Mouse (Mus musculus) kidney, adult 8-10 months (tissue): ENCODE results near the gene Vamp8.
A peak's percentile ranks its signal among the peaks of the same experiment; 100 is the strongest.

Experiments
- DNase-seq, 2 experiments: peaks; one replicate each; pipeline ENCODE4 v3.0.0; 2022

Gene Vamp8

DNA sequence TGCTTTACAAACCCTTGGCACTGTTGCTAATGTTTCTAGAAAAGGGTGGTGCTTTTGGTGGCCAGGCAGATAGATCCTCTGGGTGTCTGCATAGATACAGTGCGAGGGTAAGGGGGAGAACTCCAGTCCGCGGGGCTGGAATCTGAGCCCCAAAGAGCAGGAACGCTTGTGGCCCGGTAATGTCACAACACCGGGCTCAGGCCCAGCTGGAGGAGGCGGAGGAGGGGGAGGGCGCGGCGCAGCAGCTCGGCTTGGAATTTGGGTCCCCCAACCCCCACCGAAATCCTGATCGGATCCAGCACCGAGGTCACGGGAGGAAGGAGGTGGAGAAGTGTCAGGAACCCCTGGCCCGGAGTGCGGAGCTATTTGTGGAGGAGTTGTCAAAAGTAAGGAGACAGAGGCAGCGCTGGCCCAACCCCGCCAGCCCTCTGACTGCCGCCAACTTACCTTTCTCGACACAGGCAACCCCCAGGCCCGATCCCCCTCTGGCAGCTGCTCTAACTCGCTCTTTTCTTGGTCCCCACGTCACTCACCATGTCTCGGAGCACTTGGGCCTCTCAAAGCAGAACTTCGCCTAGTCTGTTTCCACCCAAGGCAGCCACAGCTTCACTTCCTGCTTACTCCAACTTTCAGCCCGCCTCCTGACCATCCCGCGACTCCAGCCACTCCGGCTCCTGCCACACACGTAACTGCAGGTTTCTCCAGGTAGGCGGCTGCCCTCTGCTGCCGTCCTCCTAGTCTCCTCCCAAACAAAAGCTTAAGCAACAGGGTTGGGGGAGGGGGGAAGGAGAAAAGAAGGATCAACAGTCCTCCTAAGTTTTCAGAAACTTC, at the start of gene Vamp8:
Gene Vamp8 (minus strand): TSS at position 763 of the 831 bp plus-strand sequence.
- peak; percentile 90 to 94 for DNase-seq

DNA sequence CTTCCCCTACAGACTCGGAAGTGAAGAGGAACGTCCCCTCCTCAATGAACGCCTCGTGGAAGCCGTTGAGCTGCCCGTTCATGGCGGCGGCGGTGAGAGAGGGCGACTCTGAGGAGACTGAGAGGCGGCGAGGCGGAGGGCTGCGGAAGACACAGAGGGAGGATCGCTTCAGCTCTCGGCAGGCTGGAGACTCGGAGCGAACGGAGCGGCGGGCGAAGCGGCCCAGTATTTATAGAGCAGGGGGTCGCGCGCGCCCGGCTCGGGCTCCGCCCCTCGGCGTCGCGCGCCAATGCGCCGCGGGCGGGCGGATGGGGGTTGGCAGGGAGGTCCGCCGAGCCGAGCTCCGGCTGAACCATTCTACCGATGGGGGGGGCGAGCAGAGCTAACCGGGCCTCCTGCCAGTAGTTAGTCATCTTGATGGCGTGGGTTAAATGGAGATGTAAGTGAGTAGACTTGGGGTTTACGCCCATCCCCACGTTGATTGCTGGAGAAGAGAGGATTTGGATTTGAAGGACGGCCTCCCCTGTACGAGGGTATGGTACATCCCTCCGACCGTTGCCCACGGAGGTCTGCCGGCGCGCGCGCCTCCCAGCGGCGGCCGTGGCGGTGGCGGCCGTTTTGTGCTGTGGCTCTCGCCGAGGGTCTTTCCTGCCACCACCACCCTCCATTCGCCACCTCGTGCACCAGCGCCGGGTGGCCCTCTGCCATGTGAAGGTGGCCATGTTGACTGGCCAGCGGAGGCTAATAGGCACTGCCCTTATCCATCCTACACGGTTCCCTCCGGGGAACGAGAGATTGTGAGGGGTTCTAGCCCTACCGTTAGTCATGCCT, 49.1 kb upstream of the Vamp8 start, which contains the start of gene Mat2a:
Gene Mat2a (minus strand): TSS at position 204 of the 831 bp plus-strand sequence.
- peak; percentile 92 to 95 for DNase-seq

DNA sequence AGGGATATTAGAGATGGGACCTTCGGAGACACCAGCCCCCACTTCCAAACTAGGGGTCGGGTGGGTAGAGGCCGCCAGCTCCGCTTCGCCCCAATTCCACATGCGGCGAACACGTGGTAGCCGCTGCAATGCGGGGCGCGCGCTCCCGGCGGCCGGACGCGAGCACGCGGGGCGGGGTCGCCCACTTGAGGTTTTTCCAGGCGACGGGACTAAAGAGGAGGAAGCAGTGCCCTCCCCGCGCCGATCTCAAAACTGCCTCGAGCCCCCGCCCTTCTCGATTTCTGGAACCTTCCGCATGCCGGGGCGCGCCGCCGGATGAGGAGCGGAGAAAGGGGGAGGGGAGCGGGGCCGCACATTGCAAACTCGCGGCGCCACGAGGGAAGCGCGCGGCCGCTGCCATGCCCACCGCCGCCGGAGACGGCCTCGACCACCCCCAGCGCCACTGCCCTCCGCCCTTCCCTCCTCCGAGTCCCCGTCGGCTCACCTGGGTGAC, 48.4 kb upstream of the Vamp8 start:
- DNase-seq: peak; percentile 89 to 90

DNA sequence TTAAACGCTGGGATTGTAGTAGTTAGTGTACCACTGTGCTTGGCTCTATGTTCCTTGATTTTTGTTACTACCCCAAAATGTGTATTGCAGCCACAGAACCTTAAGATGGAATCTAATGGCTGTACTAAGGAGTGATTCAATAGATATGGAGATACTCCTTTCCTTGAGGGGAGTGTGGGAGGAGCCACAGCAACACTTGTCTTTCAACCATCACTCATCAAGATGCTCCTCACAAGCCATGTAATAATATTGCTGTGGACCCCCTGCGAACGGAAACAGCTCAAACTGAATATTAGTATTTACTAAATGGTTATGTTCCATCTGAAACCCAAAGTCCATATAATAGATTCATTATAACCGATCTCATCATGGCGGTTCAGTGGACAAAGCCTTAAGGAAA, 47.7 kb upstream of the Vamp8 start:
- no peak for DNase-seq

DNA sequence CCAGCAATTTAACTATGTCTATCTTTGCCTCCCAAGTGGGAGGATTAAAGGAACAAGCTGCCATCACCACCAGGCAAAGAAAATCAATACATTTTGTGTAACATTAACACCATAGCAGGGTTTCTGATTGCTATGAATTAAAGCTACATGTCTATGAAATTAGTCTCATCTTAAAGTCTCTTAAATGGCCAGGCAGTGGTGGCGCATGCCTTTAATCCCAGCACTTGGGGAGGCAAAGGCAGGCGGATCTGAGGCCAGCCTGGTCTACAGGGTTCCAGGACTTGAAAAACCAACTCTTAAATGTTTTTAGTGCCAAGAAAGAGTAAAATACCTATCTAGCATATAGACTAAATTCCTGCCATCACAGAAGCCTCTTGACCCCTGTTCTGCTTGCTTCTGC, 41.6 kb upstream of the Vamp8 start:
- DNase-seq: no peak

DNA sequence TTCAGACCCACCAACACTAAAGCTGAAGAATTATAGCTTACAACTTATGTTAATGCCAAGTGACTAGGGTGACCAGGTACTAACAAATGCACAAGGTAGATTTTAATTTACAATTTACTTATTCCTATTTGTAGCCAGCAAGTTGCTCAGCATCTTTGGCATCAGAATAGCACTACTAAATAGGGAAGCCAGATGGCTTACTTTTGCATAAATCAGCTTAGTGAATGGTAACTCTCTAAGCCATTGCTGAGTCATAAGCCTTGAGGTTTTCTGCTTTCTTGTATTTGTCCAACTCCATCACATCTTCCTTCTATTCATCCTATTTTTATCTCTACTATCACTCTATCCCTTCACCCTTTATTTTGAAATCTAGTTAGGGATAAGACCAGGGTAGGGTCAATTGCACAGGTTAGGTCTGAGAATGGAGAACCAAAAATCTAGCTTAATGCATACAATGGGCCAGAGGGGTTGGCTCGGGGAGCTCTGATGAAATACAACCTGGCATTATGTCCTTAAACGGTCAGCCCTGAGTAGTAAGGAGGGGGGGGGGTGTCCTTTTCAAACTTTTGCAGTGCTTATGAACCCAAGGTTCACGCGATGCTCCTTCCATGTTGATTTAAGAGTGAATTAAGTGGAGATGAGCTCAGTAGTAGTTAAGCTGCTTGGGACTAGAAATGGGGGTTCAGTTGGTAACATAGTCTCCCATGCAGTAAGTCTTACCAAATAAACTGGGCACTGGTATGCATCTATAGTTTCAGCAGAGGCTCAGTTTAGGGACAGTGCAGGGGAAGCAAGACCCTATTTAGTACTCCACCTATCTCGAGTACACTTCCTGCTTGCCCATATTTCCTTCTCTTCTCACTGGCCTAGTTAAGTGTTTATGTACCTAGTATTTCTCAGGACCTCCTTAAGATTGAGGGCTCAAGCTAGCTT, 40.8 kb upstream of the Vamp8 start:
- no peak for DNase-seq

DNA sequence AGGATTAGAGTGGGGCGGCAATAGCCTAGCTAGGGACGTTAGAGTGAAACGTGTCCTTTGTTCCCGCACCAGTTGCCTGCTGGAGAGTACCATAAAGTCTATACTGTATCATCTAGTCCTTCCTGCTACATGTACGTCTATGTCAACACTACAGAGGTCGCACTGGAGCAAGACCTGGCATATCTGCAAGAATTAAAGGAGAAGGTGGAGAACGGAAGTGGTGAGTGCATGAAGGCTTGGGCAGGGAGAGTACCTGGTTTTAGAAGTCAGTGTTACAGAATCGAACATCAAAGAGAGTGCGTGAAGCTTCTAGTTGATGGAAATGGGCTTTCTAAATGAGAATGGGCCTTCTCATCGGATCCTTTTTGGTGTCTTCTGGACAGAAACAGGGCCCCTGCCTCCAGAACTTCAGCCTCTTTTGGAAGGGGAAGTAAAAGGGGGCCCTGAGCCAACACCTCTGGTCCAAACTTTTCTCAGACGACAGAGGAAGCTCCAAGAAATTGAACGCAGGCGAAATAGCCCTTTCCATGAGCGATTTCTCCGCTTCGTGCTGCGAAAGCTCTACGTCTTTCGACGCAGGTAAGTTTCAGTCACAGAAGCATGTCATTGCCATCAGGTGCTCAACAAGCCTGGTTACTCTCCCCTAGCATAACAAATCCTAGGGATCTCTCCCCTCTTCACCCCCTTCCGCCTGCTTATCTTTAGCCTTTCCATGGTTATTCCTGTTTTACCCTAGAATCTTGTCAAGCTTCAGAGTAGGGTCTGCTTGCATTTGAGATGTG, 38.7 kb upstream of the Vamp8 start:
- DNase-seq: no peak

DNA sequence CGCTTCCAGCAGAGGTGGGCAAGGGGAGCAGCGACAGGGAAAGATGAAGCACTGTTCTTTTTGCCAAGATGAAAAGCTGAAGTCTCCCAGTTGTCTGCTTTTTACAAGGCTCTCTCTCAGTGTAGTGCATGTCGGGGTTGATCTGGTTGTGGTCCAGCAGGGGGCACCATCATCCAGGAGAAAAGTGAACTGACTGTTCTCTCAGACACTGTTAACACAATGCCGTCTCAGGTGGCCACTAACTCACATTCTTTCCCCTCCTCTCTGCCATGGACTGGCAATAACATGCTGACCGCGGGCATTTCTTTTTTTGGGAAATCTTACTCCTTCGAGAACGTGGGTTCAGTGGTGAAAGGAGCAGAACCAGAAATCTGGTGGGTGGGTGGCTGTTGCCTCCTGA, 37.5 kb upstream of the Vamp8 start:
- peak; percentile 68 to 86 for DNase-seq

DNA sequence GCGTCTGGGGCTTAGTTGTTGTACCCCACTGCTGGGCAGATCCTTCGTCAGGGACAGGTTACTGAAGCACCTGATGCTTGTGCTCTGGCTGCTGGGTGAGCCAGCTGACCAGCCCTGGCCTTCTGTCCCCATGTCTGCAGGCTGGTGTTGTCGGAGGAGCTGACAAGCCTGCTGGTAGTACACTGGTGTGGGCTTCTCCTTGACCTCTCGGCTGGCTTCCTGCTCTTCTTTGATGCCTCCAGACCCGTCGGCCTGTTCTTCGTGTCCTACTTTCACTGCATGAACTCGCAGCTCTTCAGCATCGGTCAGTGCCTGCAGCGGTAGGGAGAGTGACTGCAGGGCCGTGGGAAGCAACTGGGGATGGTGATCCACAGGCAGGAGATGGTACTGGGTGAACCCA, 35.1 kb upstream of the Vamp8 start:
- DNase-seq: no peak

DNA sequence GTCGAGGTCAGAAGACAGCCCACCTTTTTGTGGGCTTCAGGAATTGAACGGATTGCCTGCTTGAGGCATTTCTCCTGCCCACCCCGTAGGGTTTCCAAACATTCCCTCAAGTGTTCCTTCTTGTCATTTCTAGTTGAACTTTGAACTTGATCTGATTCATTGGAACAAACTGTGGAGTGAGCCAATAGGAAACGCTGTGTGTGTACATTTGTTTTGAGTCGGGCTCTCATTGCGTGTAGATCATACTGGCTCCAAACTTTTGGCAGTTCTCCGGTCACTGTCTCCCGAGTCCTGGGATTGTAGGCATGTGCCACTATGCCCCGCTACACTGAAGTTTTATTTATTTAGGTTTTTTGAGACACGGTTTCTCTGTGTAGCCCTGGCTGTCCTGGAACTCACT, 30.4 kb upstream of the Vamp8 start:
- DNase-seq: no peak

DNA sequence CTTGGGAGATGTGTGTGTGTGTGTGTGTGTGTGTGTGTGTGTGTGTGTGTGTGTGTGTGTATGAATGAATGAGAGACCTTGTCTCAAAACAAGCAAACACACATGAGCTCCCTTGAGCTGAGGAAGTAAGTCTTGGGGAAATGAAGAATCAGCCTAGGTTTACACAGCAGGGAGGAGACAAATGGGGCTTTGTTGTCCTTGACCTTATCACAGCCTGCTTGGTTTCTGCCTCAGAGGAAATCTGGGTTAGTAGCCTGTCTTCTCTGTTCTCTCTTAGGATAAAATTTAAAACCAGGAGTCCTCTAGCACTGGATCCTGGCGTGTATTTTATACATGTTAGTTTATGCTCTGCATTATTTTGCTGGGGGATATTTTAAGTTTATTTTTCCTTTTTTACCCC, 29.3 kb upstream of the Vamp8 start:
- no peak for DNase-seq

DNA sequence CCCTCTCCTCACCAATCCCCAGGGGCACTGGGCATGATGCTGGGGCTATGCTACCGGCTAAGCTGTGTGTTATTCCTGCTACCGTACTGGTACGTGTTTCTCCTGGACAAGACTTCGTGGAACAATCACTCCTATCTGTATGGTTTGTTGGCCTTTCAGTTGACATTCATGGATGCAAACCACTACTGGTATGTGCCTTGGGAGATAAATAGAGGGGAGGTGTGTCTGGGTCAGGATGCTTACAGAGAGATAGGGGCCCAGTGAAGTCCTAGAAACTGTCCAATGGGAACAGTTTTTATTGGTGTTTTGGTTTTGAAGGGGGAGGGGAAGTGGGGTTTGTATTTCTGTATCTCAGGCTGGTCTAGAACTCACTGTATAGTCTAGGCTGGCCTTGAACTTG, 27.8 kb upstream of the Vamp8 start:
- no peak for DNase-seq

DNA sequence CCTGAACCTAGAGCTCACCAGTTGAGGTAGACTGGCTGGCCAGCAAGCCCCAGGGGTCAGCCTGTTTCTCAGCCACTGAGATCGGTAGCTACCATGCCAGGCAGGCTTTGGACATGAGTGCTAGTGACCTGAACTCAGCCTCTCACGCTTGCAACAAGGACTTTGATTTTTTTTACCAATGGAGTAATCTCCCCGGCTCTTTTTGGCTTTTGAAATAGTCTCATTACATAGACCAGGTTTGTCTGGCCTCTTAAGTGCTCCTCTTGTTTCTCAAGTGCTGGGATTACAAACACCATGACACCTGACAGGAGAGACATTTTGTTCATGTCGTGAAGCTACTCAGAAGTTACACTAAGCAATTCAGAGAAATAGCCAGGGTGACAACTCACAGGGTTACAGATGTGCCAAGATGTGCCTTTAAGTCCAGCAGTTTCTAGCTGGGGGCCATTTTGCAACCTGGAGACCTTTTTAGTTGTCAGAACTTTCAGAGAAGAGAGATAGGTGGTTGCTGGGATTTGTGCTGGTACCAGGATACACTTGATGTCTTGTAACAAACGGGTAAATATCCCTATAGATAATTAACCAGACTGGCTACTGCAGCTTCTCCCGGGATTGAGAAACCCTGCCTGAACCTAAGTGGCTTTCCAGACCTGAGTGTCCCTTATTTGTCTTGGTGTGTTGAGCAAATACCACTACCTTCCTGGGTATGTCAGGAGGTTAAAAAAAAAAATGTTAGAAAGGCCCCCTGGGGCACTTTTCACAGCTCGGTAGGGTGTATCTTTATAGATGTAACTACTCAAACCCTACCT, 25.7 kb upstream of the Vamp8 start:
- no peak for DNase-seq

DNA sequence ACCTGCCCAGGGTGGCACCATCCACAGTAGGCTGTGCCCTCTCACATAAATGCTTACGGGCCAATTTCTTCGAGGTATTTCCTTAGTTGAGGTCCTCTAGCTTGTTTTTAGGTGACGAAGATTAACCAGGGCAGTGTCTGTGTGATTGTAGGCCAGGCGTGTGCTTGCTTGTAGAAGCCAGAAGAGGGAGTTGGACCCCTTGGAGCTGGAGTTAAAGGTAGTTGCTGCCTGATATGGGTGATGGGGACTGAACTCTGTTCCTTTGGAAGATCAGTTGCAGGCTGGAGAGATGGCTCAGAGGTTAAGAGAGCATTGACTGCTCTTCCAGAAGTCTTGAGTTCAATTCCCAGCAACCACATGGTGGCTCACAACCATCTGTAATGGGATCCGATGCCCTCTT, 24.7 kb upstream of the Vamp8 start:
- no peak for DNase-seq

DNA sequence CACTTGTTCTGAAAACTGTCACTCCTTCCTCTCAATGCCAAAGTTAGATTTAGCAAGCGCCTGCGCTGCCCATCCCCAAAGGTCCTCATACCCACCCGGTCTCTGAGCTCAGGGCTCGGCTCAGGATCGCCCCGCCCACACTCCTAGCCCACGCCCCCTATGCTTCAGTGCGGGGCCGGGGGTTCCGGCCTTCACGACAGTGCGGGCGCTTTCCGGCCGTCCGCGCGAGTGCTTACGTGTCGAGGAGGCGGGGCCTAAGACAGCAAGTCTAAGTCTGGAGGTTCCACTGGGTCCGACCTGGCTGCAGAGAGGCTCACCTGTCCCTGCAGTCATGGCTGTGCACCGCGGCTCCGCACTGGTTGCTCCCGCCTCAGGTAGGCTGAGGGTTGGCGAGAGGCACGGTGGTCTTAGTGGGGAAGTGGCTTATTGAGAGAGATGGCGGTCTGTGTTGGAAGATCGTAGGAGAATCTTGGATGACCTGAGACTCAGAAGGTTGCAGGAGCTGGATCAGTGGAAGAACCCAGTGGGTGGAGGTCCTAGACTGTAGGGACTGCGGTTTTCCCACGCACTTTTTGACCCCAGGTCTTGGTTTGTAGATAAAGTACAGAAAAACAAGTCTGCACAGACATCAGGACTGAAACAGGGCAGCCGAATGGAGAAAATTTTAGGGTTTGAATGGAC, 23.7 kb upstream of the Vamp8 start, which contains the start of gene Ggcx:
Gene Ggcx (plus strand): TSS at position 233 of the 681 bp plus-strand sequence.
- peak; percentile 96 to 97 for DNase-seq

DNA sequence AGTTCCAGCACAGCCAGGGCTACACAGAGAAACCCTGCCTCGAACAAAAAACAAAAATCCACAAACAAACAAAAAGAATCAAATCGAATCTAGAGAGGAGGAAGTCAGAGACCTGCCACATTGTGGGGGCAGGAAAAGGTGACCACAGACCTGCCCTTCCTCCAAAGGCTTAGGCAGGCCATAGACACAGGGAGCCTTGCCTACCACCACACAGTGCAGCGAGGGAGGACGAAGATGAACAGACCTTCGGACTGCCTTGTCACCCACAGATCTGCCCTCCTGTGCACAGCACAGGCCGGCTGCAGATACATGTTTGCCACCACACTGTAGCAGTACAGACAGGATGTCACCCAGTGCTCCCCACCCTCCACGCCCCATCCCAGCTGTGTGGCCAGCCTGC, 20.0 kb upstream of the Vamp8 start:
- DNase-seq: no peak

DNA sequence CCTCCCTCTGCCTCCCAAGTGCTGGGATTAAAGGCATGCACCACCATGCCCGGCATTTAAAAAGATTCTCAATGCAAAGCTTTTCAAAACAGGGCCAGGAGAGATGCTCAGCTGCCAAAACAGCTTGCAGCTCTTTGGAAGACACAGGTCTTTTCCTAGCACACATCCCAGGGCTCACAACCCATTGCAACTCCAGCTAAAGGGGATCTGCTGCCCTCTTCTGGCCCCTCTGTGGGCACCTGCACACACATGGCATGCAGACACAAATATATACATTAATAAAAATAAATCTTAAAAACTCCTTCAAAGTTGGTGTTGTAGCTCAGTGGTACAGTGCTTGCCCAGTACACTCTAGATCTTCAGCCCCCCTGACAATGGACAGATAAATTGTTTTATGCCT, 19.5 kb upstream of the Vamp8 start:
- no peak for DNase-seq

DNA sequence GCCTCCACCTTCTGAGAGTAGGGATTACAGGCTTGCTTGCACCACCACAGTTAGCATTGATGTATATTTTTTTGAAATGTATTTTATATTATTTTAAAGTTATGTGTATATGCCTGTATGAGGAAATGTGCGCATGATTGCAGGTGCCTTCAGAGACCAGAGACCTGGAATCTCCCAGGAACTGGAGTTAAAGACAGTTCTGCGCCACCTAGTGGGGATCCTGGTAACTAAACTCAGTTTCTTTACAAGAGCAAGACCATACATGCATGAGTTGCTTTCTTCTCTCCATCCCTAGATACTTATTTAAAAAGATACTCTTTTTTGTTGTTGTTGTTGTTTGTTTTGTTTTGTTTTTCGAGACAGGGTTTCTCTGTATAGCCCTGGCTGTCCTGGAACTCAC, 19.1 kb upstream of the Vamp8 start:
- peak; percentile 64 to 81 for DNase-seq

DNA sequence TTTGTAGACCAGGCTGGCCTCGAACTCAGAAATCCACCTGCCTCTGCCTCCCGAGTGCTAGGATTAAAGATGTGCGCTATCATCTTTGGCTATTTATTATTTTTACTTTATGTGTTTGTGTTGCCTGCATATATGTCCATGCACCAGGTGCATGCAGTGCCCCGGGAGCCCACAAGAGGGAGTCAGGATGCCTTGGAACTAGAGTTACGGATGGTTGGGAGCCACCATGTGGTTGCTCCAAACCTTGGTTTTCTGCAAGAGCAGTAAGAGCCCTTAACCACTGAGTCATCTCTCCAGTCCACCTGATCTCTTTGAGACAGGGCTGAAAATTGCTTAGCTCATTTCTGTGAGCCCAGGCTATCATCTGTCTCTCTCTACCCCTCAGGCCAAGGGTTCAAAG, 16.6 kb upstream of the Vamp8 start:
- DNase-seq: peak; percentile 78 to 90

DNA sequence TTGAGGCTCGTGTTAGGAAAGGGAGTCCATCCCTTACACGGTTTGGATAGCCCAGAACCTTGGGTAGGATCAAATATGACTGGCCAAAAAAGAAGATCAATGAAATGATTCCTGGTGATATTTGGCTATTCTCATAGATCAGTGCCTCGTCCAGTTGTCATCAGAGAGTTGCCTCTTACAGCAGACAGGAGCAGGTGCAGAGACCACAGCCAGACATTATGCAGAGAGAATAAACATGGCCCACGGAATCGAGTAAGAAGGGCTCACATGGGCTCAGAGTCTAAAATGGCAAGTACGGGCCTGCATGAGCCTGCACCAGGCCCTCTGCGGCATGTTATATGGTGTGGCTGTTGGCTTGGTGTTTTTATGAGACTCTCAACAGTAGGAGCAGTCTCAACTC, 14.9 kb upstream of the Vamp8 start:
- DNase-seq: no peak
